Mouse (Mus musculus): ENCODE data around the gene Frem1.

DNA sequence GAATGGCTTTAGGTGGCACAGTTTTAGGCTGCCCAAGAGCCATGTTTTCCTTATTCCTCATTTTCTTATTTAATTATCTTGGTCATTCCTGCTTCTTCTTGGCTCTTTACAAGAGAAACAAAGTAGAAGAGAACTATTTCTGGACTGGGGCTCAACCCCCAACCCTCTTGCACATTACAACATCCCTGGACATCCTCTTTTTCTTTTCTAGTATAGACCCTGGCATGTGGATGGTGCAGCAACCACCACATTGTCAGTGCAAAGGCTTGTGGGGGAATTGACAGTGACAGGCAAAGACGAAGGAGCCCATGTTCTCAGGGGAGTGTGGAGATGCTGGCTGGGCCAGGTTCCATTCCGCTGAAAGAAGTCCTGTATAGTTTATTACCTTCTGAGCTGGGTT, 175.5 kb downstream of the Frem1 start:
- TF ChIP-seq POLR2A (IDR thresholded peaks at IDR 0.05; ENCODE audit: control insufficient read depth, low read depth, low read length) = no peak
- no peak for TF ChIP-seq CTCF (IDR thresholded peaks at IDR 0.05; ENCODE audit: control insufficient read depth, insufficient read depth, insufficient replicate concordance, low read depth, low read length)

All from testis, adult 2 months (tissue).